Mouse (Mus musculus) embryonic facial prominence, embryonic 15.5 days (tissue): Measurements from ENCODE around the gene Fndc3b. TPM values are rescaled to one million over a fixed set of nuclear protein-coding genes. Genes with fewer than 3 reads are reported as not detected.
A peak's percentile ranks its signal among the peaks of the same experiment; 100 is the strongest.

Experiments
- ATAC-seq: fragments of 200-750 bp; cut with Nextera tagmentation; 2 replicates; pipeline ENCODE4 v1.8.0; 2017; ENCODE audit warnings: low read depth, moderate TSS enrichment; ENCODE audit not compliant: insufficient number of reproducible peaks, low FRiP score, low TSS enrichment
- H3K27ac ChIP-seq: fragments of 300-500 bp; sonication (generic); replicated peaks from 2 replicates; pipeline ENCODE4 v1.5.1; 2015; ENCODE audit warnings: mild to moderate bottlenecking, inconsistent platforms
- H3K27me3 ChIP-seq: fragments of 300-500 bp; sonication (generic); 2 replicates; pipeline ENCODE4 v1.6.1; 2015; ENCODE audit warnings: inconsistent platforms
- H3K36me3 ChIP-seq: fragments of 300-500 bp; sonication (generic); 2 replicates; pipeline ENCODE4 v1.6.1; 2015; ENCODE audit warnings: mild to moderate bottlenecking, inconsistent platforms
- H3K4me1 ChIP-seq: fragments of 300-500 bp; sonication (generic); 2 replicates; pipeline ENCODE4 v1.6.1; 2015; ENCODE audit warnings: inconsistent platforms
- H3K4me2 ChIP-seq: fragments of 300-500 bp; sonication (generic); replicated peaks from 2 replicates; pipeline ENCODE4 v1.6.1; 2015; ENCODE audit warnings: mild to moderate bottlenecking, inconsistent platforms
- H3K4me3 ChIP-seq: fragments of 300-500 bp; sonication (generic); replicated peaks from 2 replicates; pipeline ENCODE4 v1.5.1; 2015; ENCODE audit warnings: mild to moderate bottlenecking, inconsistent platforms
- H3K9ac ChIP-seq: fragments of 300-500 bp; sonication (generic); 2 replicates; pipeline ENCODE4 v1.6.1; 2015; ENCODE audit warnings: inconsistent platforms
- H3K9me3 ChIP-seq: fragments of 300-500 bp; sonication (generic); replicated peaks from 2 replicates; pipeline ENCODE4 v1.6.1; 2016; ENCODE audit warnings: inconsistent platforms
- WGBS: fragments of 180-500 bp; shearing (Covaris S2); methylation state at CpG from one replicate; pipeline ENCODE4 v1.1.7; 2015; 5-methylcytosine and 5-hydroxymethylcytosine counted together
- polyA plus RNA-seq: library from polyadenylated mRNA; unstranded; fragments of >200 nt; fragmentation: Nextera tagmentation; extraction: Ambion mirVana; gene quantifications from 2 replicates; pipeline ENCODE4 v1.2.1, GENCODE M21; 2015

Fndc3b gene
- polyA plus RNA-seq, 1 experiment from 2014 or later = 31.8 TPM

DNA sequence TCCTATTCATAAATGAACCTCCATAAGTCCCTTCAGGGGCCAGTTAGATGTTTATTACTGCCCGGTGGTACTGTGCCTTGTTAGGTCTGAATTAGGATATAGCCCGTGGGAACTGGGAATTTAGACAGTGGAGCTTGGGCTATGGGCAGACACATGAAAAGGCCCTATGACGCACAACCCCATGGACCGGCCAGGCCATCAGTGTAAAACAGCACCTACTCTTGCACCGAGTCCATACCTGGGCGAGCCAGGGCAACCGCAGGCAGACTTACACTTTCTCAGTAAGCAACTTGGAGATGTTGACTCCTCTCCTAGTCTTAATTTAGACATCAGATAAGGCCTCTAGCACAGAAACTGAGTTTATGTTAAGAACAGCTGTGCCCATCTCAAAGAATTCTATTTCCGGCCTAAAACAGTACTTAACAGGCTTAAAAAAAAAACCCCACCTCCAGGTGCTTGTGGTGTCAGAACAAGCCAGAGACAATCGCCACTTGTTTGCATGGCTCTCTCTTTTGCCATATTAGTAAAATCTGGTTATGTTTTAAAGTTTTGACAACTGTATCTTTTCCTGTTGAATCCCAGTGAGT, 248.7 kb downstream of the Fndc3b start:
- Histone ChIP-seq H3K9ac (no peak overlapping the region), H3K27me3 (no peaks in the 10 kb centered on the region), H3K4me1 (0 out of 2 replicates have a peak, but pooled peaks cover 6% of the 10 kb centered on the region), H3K4me3 (no peak overlapping the region), H3K9me3 (no peaks in the 10 kb centered on the region), H3K27ac (no peak overlapping the region), H3K36me3 (peaks cover 81% of the 10 kb centered on the region), H3K4me2 (no peak overlapping the region)
- ATAC-seq = no peak
- WGBS = 89% methylated on average over 9 of the region's 9 CpGs

GRCm38 (mm10) chr3:27461861-27462260, 249.2 kb downstream of the Fndc3b start:
- Histone ChIP-seq H3K4me1 (0 out of 2 replicates have a peak, but pooled peaks cover under 1% of the 10 kb centered on the region), H3K27me3 (no peaks in the 10 kb centered on the region), H3K9ac (no peak overlapping the region), H3K4me2 (no peak overlapping the region), H3K36me3 (peaks cover 82% of the 10 kb centered on the region), H3K9me3 (no peaks in the 10 kb centered on the region), H3K4me3 (no peak overlapping the region), H3K27ac (no peak overlapping the region)
- 92% methylated on average over 7 of the region's 7 CpGs for WGBS
- no peak for ATAC-seq

- no peak for ATAC-seq
- peaks cover 87% of the 10 kb centered on the region for H3K36me3 ChIP-seq
These were observed 250.1 kb downstream of the Fndc3b start for GRCm38 (mm10) chr3:27461037-27461436.

DNA sequence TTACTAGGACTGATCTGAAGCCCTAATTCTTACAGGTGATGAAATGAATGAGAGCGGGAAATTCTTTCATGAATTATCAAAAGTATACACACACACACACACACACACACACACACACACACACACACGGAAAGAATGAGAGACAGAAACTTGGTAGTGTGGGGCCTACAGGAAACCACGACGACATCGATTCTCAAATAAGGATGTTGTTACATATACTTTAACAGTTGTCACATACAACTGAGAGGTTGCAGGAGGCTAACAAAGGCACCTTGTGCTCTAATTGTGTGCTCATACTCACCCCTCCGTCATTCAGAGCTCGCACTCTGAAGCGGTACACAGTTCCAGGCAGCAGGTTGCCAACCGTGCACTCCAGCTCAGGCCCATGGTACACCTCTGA, 252.7 kb downstream of the Fndc3b start:
- WGBS = 89% methylated on average over 9 of the region's 9 CpGs
- H3K4me2 ChIP-seq = no peak overlapping the region
- H3K9me3 ChIP-seq = no peaks in the 10 kb centered on the region
- no peak overlapping the region for H3K4me3 ChIP-seq
- no peak overlapping the region for H3K9ac ChIP-seq
- H3K27me3 ChIP-seq = no peaks in the 10 kb centered on the region
- no peaks in the 10 kb centered on the region for H3K4me1 ChIP-seq
- ATAC-seq = no peak
- peaks cover 92% of the 10 kb centered on the region for H3K36me3 ChIP-seq
- H3K27ac ChIP-seq = no peak overlapping the region

More at GRCm38 (mm10) chr3:27461037-27461436, 250.1 kb downstream of the Fndc3b start:
- WGBS = 32% methylated on average over 1 of the region's 1 CpGs
- no peaks in the 10 kb centered on the region for H3K9me3 ChIP-seq
- H3K27me3 ChIP-seq = no peaks in the 10 kb centered on the region
- no peak overlapping the region for H3K9ac ChIP-seq
- no peak overlapping the region for H3K27ac ChIP-seq
- H3K4me2 ChIP-seq = no peak overlapping the region
- no peaks in the 10 kb centered on the region for H3K4me1 ChIP-seq
- no peak overlapping the region for H3K4me3 ChIP-seq

DNA sequence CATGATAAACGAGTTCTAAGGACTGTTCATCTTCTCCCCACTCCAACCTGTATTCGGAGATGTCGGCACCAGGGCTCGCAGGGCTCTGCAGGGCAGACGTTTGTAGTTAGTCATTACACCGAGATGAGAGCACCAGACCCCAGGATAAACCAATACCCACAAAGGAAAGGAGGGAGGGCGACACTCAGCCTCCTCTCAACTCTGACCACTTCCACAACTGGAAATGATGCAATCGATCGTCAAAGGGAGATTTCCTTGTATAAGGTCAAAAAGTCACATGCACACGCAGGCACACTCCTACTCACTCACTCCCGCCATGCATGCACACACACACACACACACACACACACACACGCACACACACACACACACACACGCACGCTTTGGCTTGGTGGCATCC, 254.6 kb downstream of the Fndc3b start:
- no peak overlapping the region for H3K4me3 ChIP-seq
- WGBS = 88% methylated on average over 14 of the region's 14 CpGs
- no peaks in the 10 kb centered on the region for H3K9me3 ChIP-seq
- no peak overlapping the region for H3K27ac ChIP-seq
- H3K4me2 ChIP-seq = no peak overlapping the region
- H3K27me3 ChIP-seq = no peaks in the 10 kb centered on the region
- ATAC-seq = no peak
- no peak overlapping the region for H3K9ac ChIP-seq
- H3K4me1 ChIP-seq = no peaks in the 10 kb centered on the region
- peaks cover 90% of the 10 kb centered on the region for H3K36me3 ChIP-seq

DNA sequence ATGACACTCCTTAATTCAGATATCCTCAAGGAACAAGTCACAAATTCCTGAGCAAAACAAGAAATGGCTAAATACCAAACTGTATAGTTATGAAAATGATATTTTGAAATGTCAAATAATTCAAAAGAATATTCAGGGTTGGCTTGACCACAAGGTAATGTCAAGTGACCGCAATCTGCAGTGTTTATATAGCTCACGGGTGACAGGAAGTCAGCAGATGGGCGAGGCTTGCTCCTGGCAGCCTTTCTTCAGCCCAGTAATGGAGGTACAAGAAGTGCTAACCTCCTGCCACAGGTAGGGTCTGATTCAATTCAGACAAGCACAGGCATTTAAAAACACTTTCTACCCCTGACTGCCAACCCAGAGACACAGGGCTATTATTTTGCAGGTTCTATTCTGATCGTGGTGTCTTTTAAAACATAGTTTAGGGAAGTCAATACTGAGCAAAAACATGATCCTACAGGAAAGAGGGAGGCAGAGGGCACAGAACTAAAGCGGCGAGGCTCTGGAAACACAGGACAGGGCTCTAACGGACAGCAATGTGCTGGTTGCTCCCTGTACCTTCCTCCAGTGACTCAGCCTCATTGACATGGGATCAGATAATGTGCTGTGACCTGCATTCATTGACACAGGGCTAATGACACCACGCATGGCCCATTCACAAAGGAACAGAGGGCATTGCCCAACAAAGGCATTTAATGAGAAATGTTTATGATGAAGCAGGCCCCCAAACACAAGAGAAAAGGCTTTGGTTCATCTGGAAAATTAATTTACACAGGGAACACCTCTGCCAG, 256.5 kb downstream of the Fndc3b start:
- Histone ChIP-seq H3K9me3 (no peaks in the 10 kb centered on the region), H3K4me1 (no peaks in the 10 kb centered on the region), H3K4me2 (no peak overlapping the region), H3K4me3 (no peak overlapping the region), H3K27me3 (no peaks in the 10 kb centered on the region), H3K27ac (no peak overlapping the region), H3K9ac (no peak overlapping the region), H3K36me3 (peaks cover 93% of the 10 kb centered on the region)
- 81% methylated on average over 8 of the region's 8 CpGs for WGBS
- no peak for ATAC-seq

GRCm38 (mm10) chr3:27453453-27454098, 257.5 kb downstream of the Fndc3b start:
- Histone ChIP-seq H3K27me3 (no peaks in the 10 kb centered on the region), H3K4me2 (no peak overlapping the region), H3K27ac (no peak overlapping the region), H3K4me3 (no peak overlapping the region), H3K4me1 (no peaks in the 10 kb centered on the region), H3K36me3 (peaks cover 91% of the 10 kb centered on the region), H3K9me3 (no peaks in the 10 kb centered on the region), H3K9ac (no peak overlapping the region)
- 88% methylated on average over 13 of the region's 13 CpGs for WGBS
- ATAC-seq = no peak

GRCm38 (mm10) chr3:27449447-27449846, 261.7 kb downstream of the Fndc3b start:
- Histone ChIP-seq H3K36me3 (peaks cover 72% of the 10 kb centered on the region), H3K4me3 (no peak overlapping the region), H3K4me2 (no peak overlapping the region), H3K9me3 (no peaks in the 10 kb centered on the region), H3K27ac (no peak overlapping the region), H3K9ac (no peak overlapping the region), H3K27me3 (no peaks in the 10 kb centered on the region), H3K4me1 (no peaks in the 10 kb centered on the region)
- 92% methylated on average over 4 of the region's 4 CpGs for WGBS
- ATAC-seq = no peak

- 87% methylated on average over 9 of the region's 9 CpGs for WGBS
- Histone ChIP-seq H3K36me3 (peaks cover 61% of the 10 kb centered on the region), H3K4me2 (no peak overlapping the region), H3K27me3 (no peaks in the 10 kb centered on the region), H3K27ac (no peak overlapping the region), H3K4me3 (no peak overlapping the region), H3K4me1 (no peaks in the 10 kb centered on the region), H3K9ac (no peak overlapping the region), H3K9me3 (no peaks in the 10 kb centered on the region)
- 0 out of 2 replicates have a peak, but pooled peaks have one; percentile 29 for ATAC-seq
These were observed 262.7 kb downstream of the Fndc3b start for GRCm38 (mm10) chr3:27448367-27448766.

- Histone ChIP-seq H3K9ac (no peak overlapping the region), H3K27me3 (no peaks in the 10 kb centered on the region), H3K36me3 (peaks cover 20% of the 10 kb centered on the region), H3K4me1 (no peaks in the 10 kb centered on the region), H3K4me3 (no peak overlapping the region), H3K9me3 (no peaks in the 10 kb centered on the region), H3K4me2 (no peak overlapping the region), H3K27ac (no peak overlapping the region)
- no peak for ATAC-seq
- 63% methylated on average over 16 of the region's 16 CpGs for WGBS
These were observed 271.4 kb downstream of the Fndc3b start for GRCm38 (mm10) chr3:27439704-27440103.

- no peak overlapping the region for H3K27ac ChIP-seq
- ATAC-seq = no peak
- H3K36me3 ChIP-seq = peaks cover 27% of the 10 kb centered on the region
- WGBS = 49% methylated on average over 6 of the region's 6 CpGs
- H3K27me3 ChIP-seq = no peaks in the 10 kb centered on the region
- H3K9ac ChIP-seq = no peak overlapping the region
- H3K9me3 ChIP-seq = no peaks in the 10 kb centered on the region
- H3K4me3 ChIP-seq = no peak overlapping the region
- no peaks in the 10 kb centered on the region for H3K4me1 ChIP-seq
- no peak overlapping the region for H3K4me2 ChIP-seq
These were observed 275.9 kb downstream of the Fndc3b start for GRCm38 (mm10) chr3:27435096-27435620.
